8 mouse cellular contexts compared by ENCODE assay signal in the genomic region with DNA sequence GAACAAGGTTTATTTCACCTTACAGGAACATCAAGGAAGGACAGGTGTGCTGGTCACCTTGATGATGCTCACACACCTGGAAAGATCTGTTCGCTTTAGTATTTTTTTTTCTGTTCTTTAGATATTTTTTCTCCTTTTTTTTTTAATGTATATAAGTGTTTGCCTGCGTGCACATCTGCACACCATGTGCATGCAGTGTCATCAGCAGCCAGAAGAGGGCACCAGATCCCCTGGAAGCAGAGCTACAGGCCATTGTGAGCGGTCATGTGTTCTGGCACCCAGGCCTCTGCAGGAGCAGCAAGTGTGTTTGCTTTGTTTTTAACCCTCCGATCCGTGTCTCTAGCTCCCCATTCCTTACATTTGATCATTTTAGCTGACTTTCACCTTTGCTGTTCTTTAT. TPM values are rescaled to one million over a fixed set of nuclear protein-coding genes. Genes with fewer than 3 reads are reported as not detected.
DNase-seq lines count a peak whose midpoint lies in the region; ATAC-seq lines count a peak whose summit lies in the region.

No protein-coding gene starts in this region.

- intact Hi-C loops in gastrocnemius, postnatal 36 days (cut with DNase I): loop anchor here (5.0 to 10.0 kb wide), 2 partner anchors 43 to 165 kb away; a partner anchor contains a TSS

- ATAC-seq in common myeloid progenitor, adult 5-6 weeks (replicated peaks; ENCODE audit: low read depth, poor library complexity, severe bottlenecking): peak; percentile 30; the same call in 1 of the 2 replicates
- ATAC-seq in neutrophil, adult 5-6 weeks (ENCODE audit: extremely low read depth, insufficient number of reproducible peaks, low FRiP score, poor library complexity, severe bottlenecking): 0 out of 2 replicates have a peak, but pooled peaks have one; percentile 18
- no peak for ATAC-seq in erythroid progenitor cell, adult 5-6 weeks (replicated peaks; ENCODE audit: low FRiP score, poor library complexity, severe bottlenecking)

- peak; percentile 66 for DNase-seq in gastrocnemius, postnatal 10 days
- no peak for DNase-seq in gastrocnemius, postnatal 36 days
- DNase-seq in 3T3-L1 (ENCODE audit: low read depth, low spot score): peak; percentile 64
- peak; percentile 46 for DNase-seq in MN1 (ENCODE audit: low spot score)
- DNase-seq in layer of hippocampus, postnatal 25 days (ENCODE audit: extremely low spot score in 1 of 2, low spot score in 1 of 2): peak; percentile 46 to 73

RNA-seq across cellular contexts. Expression of a gene that starts 1.8 kb away (rescaled TPM):
- 10 to 100 TPM; 36.7 to 45.4 TPM for total RNA-seq in gastrocnemius, postnatal 10 days (2021)
- 10 to 100 TPM; 34.5 to 37.1 TPM for total RNA-seq in gastrocnemius, postnatal 36 days (2021)
- 49.9 and 61.2 TPM in 2 replicates for total RNA-seq in common myeloid progenitor, adult 5-6 weeks (2017)
- total RNA-seq in layer of hippocampus, postnatal 25 days (2021): 10 to 100 TPM; 21.2 to 21.9 TPM
- 6.3 and 9.8 TPM in 2 replicates for total RNA-seq in neutrophil, adult 5-6 weeks (2017)
- 23.1 and 38.2 TPM in 2 replicates for total RNA-seq in erythroid progenitor cell, adult 5-6 weeks (2015; ENCODE audit: low replicate concordance)
- 14.4 and 14.9 TPM in 2 replicates for total RNA-seq in erythroid progenitor cell, adult 5-6 weeks (2017; ENCODE audit: low replicate concordance)

RNA-seq across cellular contexts. Expression of a gene that starts 18.2 kb away (rescaled TPM):
- 10 to 100 TPM; 46.5 to 59.8 TPM for total RNA-seq in gastrocnemius, postnatal 10 days (2021)
- total RNA-seq in gastrocnemius, postnatal 36 days (2021): 10 to 100 TPM; 28.2 to 55.2 TPM
- not detected in 2 replicates for total RNA-seq in common myeloid progenitor, adult 5-6 weeks (2017)
- total RNA-seq in layer of hippocampus, postnatal 25 days (2021): 1 to 10 TPM; 6.0 to 6.1 TPM
- total RNA-seq in neutrophil, adult 5-6 weeks (2017): not detected in 2 replicates
- 1.3 TPM in 1 of 2 replicates, not detected in the other for total RNA-seq in erythroid progenitor cell, adult 5-6 weeks (2015; ENCODE audit: low replicate concordance)
- total RNA-seq in erythroid progenitor cell, adult 5-6 weeks (2017; ENCODE audit: low replicate concordance): not detected in 2 replicates

RNA-seq across cellular contexts. Expression of a gene that starts 18.7 kb away (rescaled TPM):
- not detected for total RNA-seq in gastrocnemius, postnatal 10 days (2021)
- not detected for total RNA-seq in gastrocnemius, postnatal 36 days (2021)
- total RNA-seq in common myeloid progenitor, adult 5-6 weeks (2017): not detected in 2 replicates
- total RNA-seq in layer of hippocampus, postnatal 25 days (2021): not detected
- total RNA-seq in neutrophil, adult 5-6 weeks (2017): not detected in 2 replicates
- not detected in 2 replicates for total RNA-seq in erythroid progenitor cell, adult 5-6 weeks (2015; ENCODE audit: low replicate concordance)
- total RNA-seq in erythroid progenitor cell, adult 5-6 weeks (2017; ENCODE audit: low replicate concordance): not detected in 2 replicates

RNA-seq across cellular contexts. Expression of a gene that starts 42.1 kb away (rescaled TPM):
- total RNA-seq in gastrocnemius, postnatal 10 days (2021): 1 to 10 TPM; 4.3 to 8.7 TPM
- total RNA-seq in gastrocnemius, postnatal 36 days (2021): 1 to 10 TPM; 1.9 to 2.3 TPM
- total RNA-seq in common myeloid progenitor, adult 5-6 weeks (2017): 0.97 and 2.6 TPM in 2 replicates
- 10 to 100 TPM; 10.0 to 14.5 TPM for total RNA-seq in layer of hippocampus, postnatal 25 days (2021)
- 23.3 and 26.3 TPM in 2 replicates for total RNA-seq in neutrophil, adult 5-6 weeks (2017)
- 2.5 and 11.2 TPM in 2 replicates for total RNA-seq in erythroid progenitor cell, adult 5-6 weeks (2015; ENCODE audit: low replicate concordance)
- total RNA-seq in erythroid progenitor cell, adult 5-6 weeks (2017; ENCODE audit: low replicate concordance): 1.3 and 10.4 TPM in 2 replicates

Comparison
In these comparisons a context has a peak if more than half of its experiments do, and no peak if none do; other contexts are left out.
1. DNase-seq: peak in gastrocnemius, postnatal 10 days (single experiment), 3T3-L1 (single experiment), MN1 (single experiment) and layer of hippocampus, postnatal 25 days (2 of 2); none in gastrocnemius, postnatal 36 days (0 of 2).
2. RNA of a gene that starts 18.2 kb away (total RNA-seq): 46.5 to 59.8 TPM in gastrocnemius, postnatal 10 days and 28.2 to 55.2 TPM in gastrocnemius, postnatal 36 days; 6.0 to 6.1 TPM in layer of hippocampus, postnatal 25 days, 1.3 TPM in erythroid progenitor cell, adult 5-6 weeks, not detected in common myeloid progenitor, adult 5-6 weeks and not detected in neutrophil, adult 5-6 weeks; every median in the first group is over 4 times any median in the second.